Mouse (Mus musculus): Measurements from ENCODE around the gene Spns2.

DNA sequence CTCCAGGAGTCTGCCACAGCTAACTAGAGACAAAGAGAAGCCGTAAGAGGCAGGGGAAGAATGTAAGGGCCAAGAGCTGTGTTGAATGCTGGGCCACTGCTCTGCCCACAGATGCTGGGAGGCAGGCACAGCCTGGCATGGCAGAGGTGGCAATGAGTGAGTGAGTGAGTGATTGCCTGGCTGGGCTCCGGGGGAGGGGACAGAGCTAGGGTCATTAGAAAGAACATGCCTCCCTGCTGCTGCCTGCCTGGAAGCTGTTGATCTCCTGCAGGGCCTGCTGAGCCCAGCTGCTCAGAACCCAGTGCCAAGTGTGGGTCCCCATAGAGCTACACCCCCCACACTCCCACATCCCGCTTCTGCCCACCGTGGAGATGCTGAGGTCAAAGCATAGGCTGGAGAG is 7.7 kb upstream of the Spns2 start:
- no peak for TF ChIP-seq POLR2A (IDR thresholded peaks at IDR 0.05; ENCODE audit: borderline replicate concordance, extremely low read depth, insufficient read depth, insufficient read length, poor library complexity, severe bottlenecking)
- no peak for TF ChIP-seq CTCF (IDR thresholded peaks at IDR 0.05; ENCODE audit: borderline replicate concordance, extremely low read depth, insufficient read depth, insufficient read length)
